ENCODE assay signal across 8 mouse cellular contexts in genomic region chr4:45018452-45018980, GRCm38 (mm10). TPM values are rescaled to one million over a fixed set of nuclear protein-coding genes. Genes with fewer than 3 reads are reported as not detected.
DNase-seq lines count a peak whose midpoint lies in the region; ATAC-seq lines count a peak whose summit lies in the region.

TSS of gene Polr1e (plus strand) at chr4:45018583.

- no peaks in the 10 kb centered on the region for H3K27me3 ChIP-seq in heart, embryonic 13.5 days (replicated peaks)
- no peaks in the 10 kb centered on the region for H3K27me3 ChIP-seq in liver, embryonic 12.5 days (replicated peaks)
- no peaks in the 10 kb centered on the region for H3K27me3 ChIP-seq in stomach, embryonic 15.5 days (replicated peaks)

- peaks cover 26% of the 10 kb centered on the region for H3K36me3 ChIP-seq in heart, embryonic 13.5 days
- peaks cover 30% of the 10 kb centered on the region for H3K36me3 ChIP-seq in liver, embryonic 12.5 days
- no peaks in the 10 kb centered on the region for H3K36me3 ChIP-seq in stomach, embryonic 15.5 days

- peak; percentile 96 for DNase-seq in CD4-positive, CD25-positive, alpha-beta regulatory T cell, adult 2 months (ENCODE audit: low read depth, low spot score)
- DNase-seq in fat pad, adult 2 months (ENCODE audit: extremely low read depth, low read depth, low spot score), result peak; percentile 45
- peak; percentile 98 for DNase-seq in kidney, postnatal 10 days
- DNase-seq in natural killer cell, adult 2 months (ENCODE audit: low spot score in 2 of 2), result peak; percentile 88 to 90

- WGBS in heart, embryonic 13.5 days, result under 1% methylated on average over 29 of the region's 29 CpGs
- WGBS in liver, embryonic 12.5 days (ENCODE audit: insufficient replicate concordance), result 1% methylated on average over 29 of the region's 29 CpGs
- WGBS in stomach, embryonic 15.5 days, result under 1% methylated on average over 29 of the region's 29 CpGs

- ATAC-seq in heart, embryonic 13.5 days (ENCODE audit: extremely low read depth, insufficient number of reproducible peaks, low FRiP score, low TSS enrichment), result peak; percentile 94
- peak; percentile 88 for ATAC-seq in liver, embryonic 12.5 days
- peak; percentile 89 for ATAC-seq in stomach, embryonic 15.5 days (ENCODE audit: insufficient read depth, low FRiP score, low read depth)

- no peaks in the 10 kb centered on the region for H3K9me3 ChIP-seq in heart, embryonic 13.5 days
- H3K9me3 ChIP-seq in liver, embryonic 12.5 days (replicated peaks), result no peaks in the 10 kb centered on the region
- H3K9me3 ChIP-seq in stomach, embryonic 15.5 days, result no peaks in the 10 kb centered on the region

- H3K4me1 ChIP-seq in brown adipose tissue, adult 24 weeks (ENCODE audit: control insufficient read depth, insufficient read depth, insufficient read length, low read length), result peaks cover 2% of the 10 kb centered on the region; the same call in 1 of the 2 replicates
- H3K4me1 ChIP-seq in heart, embryonic 13.5 days, result peaks cover 27% of the 10 kb centered on the region
- peaks cover 47% of the 10 kb centered on the region for H3K4me1 ChIP-seq in liver, embryonic 12.5 days
- H3K4me1 ChIP-seq in stomach, embryonic 15.5 days, result peaks cover 13% of the 10 kb centered on the region

- peak within 1 kb of the TSS; percentile 85 for H3K9ac ChIP-seq in heart, embryonic 13.5 days
- H3K9ac ChIP-seq in liver, embryonic 12.5 days, result peak within 1 kb of the TSS; percentile 79
- H3K9ac ChIP-seq in stomach, embryonic 15.5 days, result peak within 1 kb of the TSS; percentile 58

- no peak within 1 kb of the TSS; the same call in 1 of the 2 replicates for H3K27ac ChIP-seq in brown adipose tissue, adult 24 weeks (replicated peaks; ENCODE audit: low read depth, low read length)
- peak within 1 kb of the TSS; percentile 53; the same call in 1 of the 2 replicates for H3K27ac ChIP-seq in heart, embryonic 13.5 days (replicated peaks)
- H3K27ac ChIP-seq in liver, embryonic 12.5 days, result 0 out of 2 replicates have a peak within 1 kb of the TSS, but pooled peaks have one; percentile 40
- H3K27ac ChIP-seq in stomach, embryonic 15.5 days, result 0 out of 2 replicates have a peak within 1 kb of the TSS, but pooled peaks have one; percentile 2

- peak within 1 kb of the TSS; percentile 91 for H3K4me3 ChIP-seq in brown adipose tissue, adult 24 weeks (ENCODE audit: insufficient read depth, low read depth, low read length)
- peak within 1 kb of the TSS; percentile 82 for H3K4me3 ChIP-seq in heart, embryonic 13.5 days
- H3K4me3 ChIP-seq in liver, embryonic 12.5 days, result peak within 1 kb of the TSS; percentile 82
- peak within 1 kb of the TSS; percentile 76 for H3K4me3 ChIP-seq in stomach, embryonic 15.5 days (replicated peaks)

- H3K4me2 ChIP-seq in heart, embryonic 13.5 days, result peak within 1 kb of the TSS; percentile 95
- H3K4me2 ChIP-seq in liver, embryonic 12.5 days, result peak within 1 kb of the TSS; percentile 97
- H3K4me2 ChIP-seq in stomach, embryonic 15.5 days, result peak within 1 kb of the TSS; percentile 95

RNA-seq across cellular contexts. Expression of gene Polr1e, which starts in this region (rescaled TPM):
- polyA plus RNA-seq in brown adipose tissue, adult 24 weeks (2012; ENCODE audit: insufficient read depth, insufficient read length, missing spikeins), result 8.6 and 10.1 TPM in 2 replicates
- 59.8 and 60.3 TPM in 2 replicates for polyA plus RNA-seq in heart, embryonic 13.5 days (2015; fragmentation: Nextera tagmentation; extraction: Ambion mirVana)
- polyA plus RNA-seq in liver, embryonic 12.5 days (2016; fragmentation: Nextera tagmentation; extraction: Ambion mirVana), result 40.7 and 44.9 TPM in 2 replicates
- polyA plus RNA-seq in stomach, embryonic 15.5 days (2015; fragmentation: Nextera tagmentation; extraction: Ambion mirVana), result 37.4 and 41.8 TPM in 2 replicates

Comparison
In these comparisons a context has a peak if more than half of its experiments do, and no peak if none do; other contexts are left out.
1. DNase-seq: peak in every context shown above with its lines; median percentile 98 in kidney, postnatal 10 days; 96 in CD4-positive, CD25-positive, alpha-beta regulatory T cell, adult 2 months; 89 in natural killer cell, adult 2 months; 45 in fat pad, adult 2 months.